Mouse (Mus musculus) cerebellum, postnatal 36 days (tissue): Measurements from ENCODE around the gene Tmem260.

Experiments
- DNase-seq, 2 experiments: peaks; one replicate each; pipeline ENCODE4 v3.0.0; 2021 to 2022; ENCODE audit warnings: mixed read lengths in 2 of 2

The Tmem260 gene

GRCm38 (mm10) chr14:48558975-48559374, 113.1 kb downstream of the Tmem260 start:
- no peak for DNase-seq

- DNase-seq, result no peak
Observed at GRCm38 (mm10) chr14:48559736-48560135, 113.8 kb downstream of the Tmem260 start.

- no peak for DNase-seq
Observed at GRCm38 (mm10) chr14:48566596-48566995, 120.7 kb downstream of the Tmem260 start.
